In the genomic region with DNA sequence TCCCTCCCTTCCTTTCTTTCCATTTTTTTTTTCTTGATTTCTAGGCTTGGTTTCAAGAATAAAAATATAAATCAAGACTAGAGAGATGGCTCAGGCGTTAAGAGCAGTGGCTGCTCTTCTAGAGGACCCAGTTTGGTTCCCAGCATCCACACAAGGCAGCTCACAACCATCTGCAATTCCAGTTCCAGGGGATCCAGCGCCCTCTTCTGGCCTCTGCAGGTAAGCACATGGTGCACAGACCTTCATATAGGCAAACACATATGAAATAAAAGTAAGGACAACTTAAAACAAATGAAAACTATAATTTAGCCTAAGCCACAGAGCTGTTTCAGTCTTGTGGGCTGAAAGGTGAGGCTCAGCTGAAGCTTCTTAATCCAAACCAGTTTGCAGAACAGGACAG, we compare ENCODE assay signal across 11 mouse cellular contexts.
DNase-seq lines count a peak whose midpoint lies in the region; ATAC-seq and TF ChIP-seq lines count a peak whose summit lies in the region.
"Had no signal": no experiment of that assay in that cellular context is flagged by ENCODE, and none has a peak within 500 bp of the region (broad histone marks: within the 10 kb centered on the region; RNA-seq: fewer than 3 reads in every experiment).

No protein-coding gene starts in this region.

- no peaks in the 10 kb centered on the region for H3K27me3 ChIP-seq in hindbrain, postnatal 0 days (ENCODE audit: insufficient read depth, low read length)
- H3K27me3 ChIP-seq in hindbrain, embryonic 16.5 days (replicated peaks; ENCODE audit: control insufficient read depth, insufficient read depth, low read length), result no peaks in the 10 kb centered on the region
- H3K27me3 ChIP-seq in lung, embryonic 14.5 days (ENCODE audit: insufficient read depth, low read length), result no peaks in the 10 kb centered on the region
- H3K27me3 ChIP-seq: lung, embryonic 15.5 days had no signal

- no peak overlapping the region for H3K27ac ChIP-seq in hindbrain, postnatal 0 days
- no peak overlapping the region for H3K27ac ChIP-seq in hindbrain, embryonic 16.5 days (ENCODE audit: low read depth, low read length)
- peak overlapping the region; percentile 12; the same call in 1 of the 2 replicates for H3K27ac ChIP-seq in lung, embryonic 14.5 days (ENCODE audit: low read depth)
- H3K27ac ChIP-seq: midbrain, embryonic 10.5 days had no signal

- H3K4me2 ChIP-seq in hindbrain, postnatal 0 days (ENCODE audit: low read depth, low read length), result no peak overlapping the region
- no peak overlapping the region for H3K4me2 ChIP-seq in hindbrain, embryonic 16.5 days (ENCODE audit: low read length)
- H3K4me2 ChIP-seq in lung, embryonic 14.5 days, result no peak overlapping the region
- H3K4me2 ChIP-seq: lung, embryonic 15.5 days had no signal

- no peak overlapping the region for H3K4me3 ChIP-seq in hindbrain, postnatal 0 days (ENCODE audit: low read length)
- H3K4me3 ChIP-seq in hindbrain, embryonic 16.5 days (ENCODE audit: low read length), result no peak overlapping the region
- no peak overlapping the region for H3K4me3 ChIP-seq in lung, embryonic 14.5 days (ENCODE audit: low read depth, low read length)
- H3K4me3 ChIP-seq: lung, embryonic 15.5 days; midbrain, embryonic 10.5 days had no signal

- no peaks in the 10 kb centered on the region for H3K36me3 ChIP-seq in hindbrain, postnatal 0 days (ENCODE audit: insufficient read depth, low read length)
- H3K36me3 ChIP-seq in hindbrain, embryonic 16.5 days (ENCODE audit: control insufficient read depth, insufficient read depth, low read length), result peaks cover 2% of the 10 kb centered on the region; the same call in 1 of the 2 replicates
- H3K36me3 ChIP-seq in lung, embryonic 14.5 days (ENCODE audit: insufficient read depth), result peaks cover 68% of the 10 kb centered on the region

- no peak for DNase-seq in hindbrain, postnatal 0 days (ENCODE audit: low spot score)
- DNase-seq in lung, embryonic 14.5 days, result no peak
- DNase-seq in lung, postnatal 4 days, result no peak
- peak; percentile 15 for DNase-seq in NIH3T3 (ENCODE audit: low read depth)
- DNase-seq in naive thymus-derived CD4-positive, alpha-beta T cell, adult 2 months (ENCODE audit: low read depth), result peak; percentile 38
- no peak for DNase-seq in adrenal gland, postnatal 4 days (ENCODE audit: low spot score in 2 of 2)
- DNase-seq: cerebellum, postnatal 14 days had no signal

- no peaks in the 10 kb centered on the region for H3K4me1 ChIP-seq in hindbrain, postnatal 0 days (ENCODE audit: insufficient read depth, low read length)
- peaks cover 6% of the 10 kb centered on the region for H3K4me1 ChIP-seq in hindbrain, embryonic 16.5 days (ENCODE audit: control insufficient read depth, insufficient read depth, low read depth, low read length)
- no peaks in the 10 kb centered on the region for H3K4me1 ChIP-seq in lung, embryonic 14.5 days (ENCODE audit: insufficient read depth)

- H3K9me3 ChIP-seq in hindbrain, postnatal 0 days (ENCODE audit: low read length), result no peaks in the 10 kb centered on the region
- no peaks in the 10 kb centered on the region for H3K9me3 ChIP-seq in hindbrain, embryonic 16.5 days (ENCODE audit: control insufficient read depth, low read length)
- H3K9me3 ChIP-seq in lung, embryonic 14.5 days (ENCODE audit: low read depth, low read length), result no peaks in the 10 kb centered on the region
- H3K9me3 ChIP-seq: lung, embryonic 15.5 days had no signal

- no peak overlapping the region for H3K9ac ChIP-seq in hindbrain, postnatal 0 days (replicated peaks; ENCODE audit: low read length)
- H3K9ac ChIP-seq in hindbrain, embryonic 16.5 days (ENCODE audit: low read depth, low read length), result no peak overlapping the region
- no peak overlapping the region for H3K9ac ChIP-seq in lung, embryonic 14.5 days
- H3K9ac ChIP-seq: lung, embryonic 15.5 days had no signal

- peak; percentile 39 for TF ChIP-seq CTCF in hindbrain, postnatal 0 days (IDR thresholded peaks at IDR 0.05; ENCODE audit: low read depth)
- peak; percentile 49 for TF ChIP-seq CTCF in lung, embryonic 14.5 days (IDR thresholded peaks at IDR 0.05; ENCODE audit: low read depth)

- WGBS in hindbrain, postnatal 0 days, result 75% methylated on average over 2 of the region's 2 CpGs
- 71% methylated on average over 2 of the region's 2 CpGs for WGBS in hindbrain, embryonic 16.5 days
- WGBS in lung, embryonic 14.5 days, result 52% methylated on average over 2 of the region's 2 CpGs

- no peak for ATAC-seq in hindbrain, postnatal 0 days
- no peak for ATAC-seq in hindbrain, embryonic 16.5 days
- no peak for ATAC-seq in lung, embryonic 14.5 days (ENCODE audit: insufficient read depth)
- ATAC-seq: intestine, embryonic 16.5 days had no signal

Comparison
In these comparisons a context has a peak if more than half of its experiments do, and no peak if none do; other contexts are left out.
1. DNase-seq: peak in NIH3T3 (single experiment) and naive thymus-derived CD4-positive, alpha-beta T cell, adult 2 months (single experiment); none in hindbrain, postnatal 0 days (single experiment), lung, embryonic 14.5 days (single experiment), lung, postnatal 4 days (0 of 2) and adrenal gland, postnatal 4 days (0 of 2).